Mouse (Mus musculus): ENCODE results near the gene Gga1. TPM values are rescaled to one million over a fixed set of nuclear protein-coding genes. Genes with fewer than 3 reads are reported as not detected.

Gene Gga1
- total and polyA plus RNA-seq, 3 experiments: 42.2 to 52.7 (median 44.4) TPM

- intact Hi-C loops (cut with DNase I): loop anchor here (1.0 kb wide), 1 partner anchor 10 kb away; no protein-coding TSS in a partner anchor
- Histone ChIP-seq H3K27ac (peak within 1 kb of the TSS; percentile 100), H3K36me3 (ENCODE audit: control insufficient read depth, insufficient read depth, low read length) (peaks cover 10% of the 10 kb centered on the region), H3K79me2 (replicated peaks; ENCODE audit: control insufficient read depth, insufficient read depth, low read length) (peaks cover 12% of the 10 kb centered on the region), H3K27me3 (ENCODE audit: control insufficient read depth, insufficient read depth, low read length) (no peaks in the 10 kb centered on the region), H3K4me1 (ENCODE audit: control insufficient read depth, insufficient read depth, low read length) (peaks cover 27% of the 10 kb centered on the region), H3K4me3 (peak within 1 kb of the TSS; percentile 57), H3K9ac (ENCODE audit: low read depth, low read length) (peak within 1 kb of the TSS; percentile 99)
- DNase-seq: peak; percentile 89 to 90
- TF ChIP-seq EP300 (IDR thresholded peaks at IDR 0.05; ENCODE audit: insufficient read depth, low read depth, low read length) (0 out of 2 replicates have a peak, but pooled peaks have one; percentile 5), POLR2A (IDR thresholded peaks at IDR 0.05; ENCODE audit: insufficient read depth, low read depth, low read length) (peak; percentile 50; the same call in 1 of the 2 replicates), CTCF (IDR thresholded peaks at IDR 0.05) (peak; percentile 38)
- under 1% methylated on average over 80 of the region's 86 CpGs for WGBS
Measured at GRCm38 (mm10) chr15:78842371-78843163, 34.4 kb upstream of the Gga1 start, which contains the start of gene Cdc42ep1. TSS of gene Cdc42ep1 (plus strand) at chr15:78842624.

DNA sequence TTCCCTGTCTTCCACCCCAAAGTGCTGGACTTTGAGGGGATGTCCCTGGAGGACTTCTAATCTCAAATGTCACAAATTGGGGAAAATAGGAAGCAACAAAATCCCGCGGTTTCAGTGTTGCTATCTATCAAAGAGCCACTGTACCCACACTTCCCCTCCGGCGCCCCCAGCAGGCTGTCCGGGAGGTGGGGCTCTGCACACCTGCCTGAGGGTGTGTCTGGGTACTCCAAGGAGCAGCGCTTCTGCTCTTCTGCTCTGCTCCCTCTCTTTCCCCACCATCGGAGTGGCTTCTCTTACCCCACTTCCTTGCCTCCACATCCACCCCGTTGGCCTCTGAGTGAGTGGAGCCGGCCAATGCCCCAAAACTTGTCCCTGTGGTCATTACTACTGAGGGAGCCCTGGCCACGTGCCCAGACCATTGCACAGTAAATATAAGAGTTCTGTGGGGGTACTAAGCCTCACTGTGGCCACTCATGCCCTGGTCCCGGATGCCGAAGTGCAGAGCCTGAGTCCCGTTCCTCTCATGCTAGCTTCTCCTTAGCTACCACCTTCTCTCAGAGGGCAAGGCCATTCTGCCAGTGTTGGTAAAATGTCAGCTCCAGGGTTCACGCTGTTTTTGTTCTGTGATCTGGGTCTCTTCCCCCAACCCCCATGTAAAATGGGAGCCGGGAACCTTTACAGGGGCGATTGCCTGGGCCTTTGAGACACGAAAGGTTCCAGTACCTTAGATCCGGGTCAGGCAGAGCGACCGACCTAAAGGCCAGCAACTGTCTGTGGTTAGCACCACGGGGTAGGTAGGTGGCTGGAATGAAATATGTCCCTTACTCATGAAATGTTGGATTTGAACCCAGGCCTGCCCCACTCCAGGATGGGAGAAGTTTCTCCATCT lies 33.2 kb upstream of the Gga1 start:
- intact Hi-C loops (cut with DNase I): loop anchor here (1.0 kb wide), 1 partner anchor 12 kb away; no protein-coding TSS in a partner anchor
- peak overlapping the region; percentile 100 for H3K27ac ChIP-seq
- H3K79me2 ChIP-seq (replicated peaks; ENCODE audit: control insufficient read depth, insufficient read depth, low read length): peaks cover 13% of the 10 kb centered on the region
- no peaks in the 10 kb centered on the region for H3K27me3 ChIP-seq (ENCODE audit: control insufficient read depth, insufficient read depth, low read length)
- no peak for TF ChIP-seq EP300 (IDR thresholded peaks at IDR 0.05; ENCODE audit: insufficient read depth, low read depth, low read length)
- TF ChIP-seq CTCF (IDR thresholded peaks at IDR 0.05): peak; percentile 48
- peaks cover 17% of the 10 kb centered on the region for H3K36me3 ChIP-seq (ENCODE audit: control insufficient read depth, insufficient read depth, low read length)
- peak overlapping the region; percentile 99 for H3K9ac ChIP-seq (ENCODE audit: low read depth, low read length)
- H3K4me1 ChIP-seq (ENCODE audit: control insufficient read depth, insufficient read depth, low read length): peaks cover 32% of the 10 kb centered on the region
- peak overlapping the region; percentile 57 for H3K4me3 ChIP-seq
- WGBS: 27% methylated on average over 21 of the region's 21 CpGs
- DNase-seq: peak; percentile 55 to 63

GRCm38 (mm10) chr15:78844791-78845190 lies 32.2 kb upstream of the Gga1 start:
- peak; percentile 79 to 83 for DNase-seq
- peaks cover 13% of the 10 kb centered on the region for H3K79me2 ChIP-seq (replicated peaks; ENCODE audit: control insufficient read depth, insufficient read depth, low read length)
- H3K9ac ChIP-seq (ENCODE audit: low read depth, low read length): peak overlapping the region; percentile 99
- peak; percentile 72 for TF ChIP-seq POLR2A (IDR thresholded peaks at IDR 0.05; ENCODE audit: insufficient read depth, low read depth, low read length)
- 0 out of 2 replicates have a peak, but pooled peaks have one; percentile 33 for TF ChIP-seq EP300 (IDR thresholded peaks at IDR 0.05; ENCODE audit: insufficient read depth, low read depth, low read length)
- TF ChIP-seq CTCF (IDR thresholded peaks at IDR 0.05): peak; percentile 32
- peak overlapping the region; percentile 100 for H3K27ac ChIP-seq
- H3K27me3 ChIP-seq (ENCODE audit: control insufficient read depth, insufficient read depth, low read length): no peaks in the 10 kb centered on the region
- intact Hi-C loops (cut with DNase I): no loop called here
- H3K36me3 ChIP-seq (ENCODE audit: control insufficient read depth, insufficient read depth, low read length): peaks cover 20% of the 10 kb centered on the region
- peak overlapping the region; percentile 57 for H3K4me3 ChIP-seq
- 18% methylated on average over 9 of the region's 9 CpGs for WGBS
- H3K4me1 ChIP-seq (ENCODE audit: control insufficient read depth, insufficient read depth, low read length): peaks cover 34% of the 10 kb centered on the region

GRCm38 (mm10) chr15:78845321-78845720 lies 31.7 kb upstream of the Gga1 start:
- Histone ChIP-seq H3K36me3 (ENCODE audit: control insufficient read depth, insufficient read depth, low read length) (peaks cover 20% of the 10 kb centered on the region), H3K79me2 (replicated peaks; ENCODE audit: control insufficient read depth, insufficient read depth, low read length) (peaks cover 13% of the 10 kb centered on the region), H3K27ac (peak overlapping the region; percentile 100), H3K9ac (ENCODE audit: low read depth, low read length) (peak overlapping the region; percentile 41), H3K4me3 (peak overlapping the region; percentile 57), H3K4me1 (ENCODE audit: control insufficient read depth, insufficient read depth, low read length) (peaks cover 32% of the 10 kb centered on the region), H3K27me3 (ENCODE audit: control insufficient read depth, insufficient read depth, low read length) (no peaks in the 10 kb centered on the region)
- WGBS: 13% methylated on average over 11 of the region's 11 CpGs
- peak; percentile 65 to 66 for DNase-seq
- TF ChIP-seq CTCF (IDR thresholded peaks at IDR 0.05) (no peak), EP300 (IDR thresholded peaks at IDR 0.05; ENCODE audit: insufficient read depth, low read depth, low read length) (peak; percentile 35; the same call in 1 of the 2 replicates)
- intact Hi-C loops (cut with DNase I): no loop called here

DNA sequence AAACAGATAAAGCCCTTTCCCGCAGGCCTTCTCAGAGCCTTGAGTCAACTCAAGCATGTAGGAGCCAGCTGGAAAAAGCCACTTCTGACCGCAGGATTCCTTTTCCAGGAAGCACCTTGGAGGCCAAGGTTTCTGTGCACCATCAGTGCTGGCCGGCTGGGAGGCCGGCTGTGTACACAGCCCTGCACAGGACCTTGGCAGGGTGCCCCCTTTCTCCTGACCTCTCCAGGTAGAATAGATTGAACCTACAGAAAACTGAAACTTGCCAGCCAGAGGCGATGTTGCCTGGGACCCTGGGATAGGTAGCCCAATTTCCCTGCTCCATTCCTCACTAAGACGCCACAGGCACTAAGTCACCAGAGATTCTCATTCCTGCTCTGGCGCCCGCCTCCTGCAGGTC lies 31.1 kb upstream of the Gga1 start:
- peak; percentile 41 to 45 for DNase-seq
- WGBS: 40% methylated on average over 8 of the region's 8 CpGs
- TF ChIP-seq POLR2A (IDR thresholded peaks at IDR 0.05; ENCODE audit: insufficient read depth, low read depth, low read length) (no peak), EP300 (IDR thresholded peaks at IDR 0.05; ENCODE audit: insufficient read depth, low read depth, low read length) (no peak), CTCF (IDR thresholded peaks at IDR 0.05) (no peak)
- Histone ChIP-seq H3K4me1 (ENCODE audit: control insufficient read depth, insufficient read depth, low read length) (peaks cover 27% of the 10 kb centered on the region), H3K79me2 (replicated peaks; ENCODE audit: control insufficient read depth, insufficient read depth, low read length) (peaks cover 13% of the 10 kb centered on the region), H3K27me3 (ENCODE audit: control insufficient read depth, insufficient read depth, low read length) (no peaks in the 10 kb centered on the region), H3K36me3 (ENCODE audit: control insufficient read depth, insufficient read depth, low read length) (peaks cover 20% of the 10 kb centered on the region), H3K9ac (ENCODE audit: low read depth, low read length) (peak overlapping the region; percentile 41), H3K27ac (peak overlapping the region; percentile 100), H3K4me3 (peak overlapping the region; percentile 57)
- intact Hi-C loops (cut with DNase I): no loop called here

Data from heart, adult 2 months (tissue).